Mouse (Mus musculus) cerebellum, adult 2 months (tissue): ENCODE data around the gene Rab20. TPM values are rescaled to one million over a fixed set of nuclear protein-coding genes. Genes with fewer than 3 reads are reported as not detected.
A peak's percentile ranks its signal among the peaks of the same experiment; 100 is the strongest.

Experiments used
- DNase-seq, 2 experiments: peaks; one replicate each; pipeline ENCODE4 v3.0.0; 2021
- H3K27ac ChIP-seq: fragments of 200-500 bp; 2 replicates; pipeline ENCODE4 v1.5.1; 2012; ENCODE audit warnings: low read length, control low read depth, inconsistent platforms; ENCODE audit not compliant: insufficient read depth
- H3K27me3 ChIP-seq: fragments of 200-500 bp; 2 replicates; pipeline ENCODE4 v1.6.1; 2012; ENCODE audit warnings: inconsistent platforms, mild to moderate bottlenecking, low read length, moderate library complexity; ENCODE audit not compliant: control insufficient read depth, insufficient read depth
- H3K4me1 ChIP-seq: fragments of 200-500 bp; 2 replicates; pipeline ENCODE4 v1.6.1; 2011; ENCODE audit warnings: low read length; ENCODE audit not compliant: control insufficient read depth, insufficient read depth
- H3K4me3 ChIP-seq: fragments of 200-500 bp; replicated peaks from 2 replicates; pipeline ENCODE3; 2011; ENCODE audit warnings: mild to moderate bottlenecking, low read depth, low read length, control low read depth; ENCODE audit not compliant: insufficient read depth
- CTCF ChIP-seq: fragments of 200-500 bp; IDR thresholded peaks from 2 replicates; pipeline ENCODE4 v1.5.1; 2011; ENCODE audit warnings: low read depth, mild to moderate bottlenecking, control low read depth, low read length, moderate library complexity, borderline replicate concordance; ENCODE audit not compliant: insufficient read depth
- POLR2A ChIP-seq: fragments of 200-500 bp; IDR thresholded peaks from 2 replicates; pipeline ENCODE4 v1.6.1; 2011; ENCODE audit warnings: low read length, control low read depth, borderline replicate concordance; ENCODE audit not compliant: insufficient read depth
- WGBS: fragments of 180-500 bp; shearing (Covaris S2); methylation state at CpG from one replicate; pipeline ENCODE4 v1.1.7; 2018; 5-methylcytosine and 5-hydroxymethylcytosine counted together
- polyA plus RNA-seq: library from polyadenylated mRNA; depleted of rRNA; stranded (reverse); fragments of >200 nt; gene quantifications from 2 replicates; pipeline ENCODE4 v1.2.3, GENCODE M21; 2012; rRNA removed

Rab20 gene
- 0.62 and 1.1 TPM in 2 replicates for polyA plus RNA-seq

GRCm38 (mm10) chr8:11477811-11478761 is at the start of gene Rab20:
Gene Rab20, minus strand, starts transcription at chr8:11478710.
- WGBS, result under 1% methylated on average over 69 of the region's 69 CpGs
- Histone ChIP-seq H3K4me3 (peak within 1 kb of the TSS; percentile 30), H3K27ac (no peak within 1 kb of the TSS), H3K4me1 (no peaks in the 10 kb centered on the region), H3K27me3 (peaks cover 2% of the 10 kb centered on the region; the same call in 1 of the 2 replicates)
- TF ChIP-seq CTCF (no peak), POLR2A (no peak)
- peak in 1 of 2 experiments; percentile 19 for DNase-seq

GRCm38 (mm10) chr8:11523331-11523730 is 44.8 kb upstream of the Rab20 start:
- H3K27me3 ChIP-seq, result no peaks in the 10 kb centered on the region
- WGBS, result 76% methylated on average over 3 of the region's 3 CpGs

GRCm38 (mm10) chr8:11518676-11519075 is 40.2 kb upstream of the Rab20 start:
- WGBS, result 79% methylated on average over 11 of the region's 11 CpGs
- no peak for DNase-seq
- no peak for TF ChIP-seq POLR2A
- no peak for TF ChIP-seq CTCF
- Histone ChIP-seq H3K27me3 (no peaks in the 10 kb centered on the region), H3K4me1 (no peaks in the 10 kb centered on the region), H3K4me3 (no peak overlapping the region), H3K27ac (no peak overlapping the region)

More at GRCm38 (mm10) chr8:11523331-11523730, 44.8 kb upstream of the Rab20 start:
- no peak overlapping the region for H3K27ac ChIP-seq
- no peak for DNase-seq
- TF ChIP-seq CTCF, result no peak
- no peak for TF ChIP-seq POLR2A
- H3K4me1 ChIP-seq, result no peaks in the 10 kb centered on the region
- H3K4me3 ChIP-seq, result no peak overlapping the region

- no peak overlapping the region for H3K4me3 ChIP-seq
- DNase-seq, result no peak
- no peak overlapping the region for H3K27ac ChIP-seq
- TF ChIP-seq POLR2A, result no peak
- TF ChIP-seq CTCF, result no peak
- no peaks in the 10 kb centered on the region for H3K4me1 ChIP-seq
- WGBS, result 44% methylated on average over 6 of the region's 6 CpGs
- no peaks in the 10 kb centered on the region for H3K27me3 ChIP-seq
Observed at GRCm38 (mm10) chr8:11518056-11518396, 39.5 kb upstream of the Rab20 start.

GRCm38 (mm10) chr8:11517366-11518055 is 39.0 kb upstream of the Rab20 start:
- no peak for TF ChIP-seq CTCF
- TF ChIP-seq POLR2A, result no peak
- Histone ChIP-seq H3K27me3 (no peaks in the 10 kb centered on the region), H3K4me1 (no peaks in the 10 kb centered on the region), H3K27ac (no peak overlapping the region), H3K4me3 (no peak overlapping the region)
- DNase-seq, result no peak
- 90% methylated on average over 16 of the region's 16 CpGs for WGBS

GRCm38 (mm10) chr8:11516292-11516691 is 37.8 kb upstream of the Rab20 start:
- WGBS, result 83% methylated on average over 9 of the region's 9 CpGs
- DNase-seq, result no peak
- TF ChIP-seq CTCF (no peak), POLR2A (no peak)

GRCm38 (mm10) chr8:11513247-11513646 is 34.7 kb upstream of the Rab20 start:
- 87% methylated on average over 5 of the region's 5 CpGs for WGBS
- H3K27me3 ChIP-seq, result no peaks in the 10 kb centered on the region
- no peak overlapping the region for H3K27ac ChIP-seq
- H3K4me1 ChIP-seq, result no peaks in the 10 kb centered on the region
- DNase-seq, result no peak
- no peak overlapping the region for H3K4me3 ChIP-seq
- no peak for TF ChIP-seq CTCF
- TF ChIP-seq POLR2A, result no peak

More at GRCm38 (mm10) chr8:11516292-11516691, 37.8 kb upstream of the Rab20 start:
- H3K27me3 ChIP-seq, result no peaks in the 10 kb centered on the region
- no peak overlapping the region for H3K27ac ChIP-seq
- no peaks in the 10 kb centered on the region for H3K4me1 ChIP-seq
- no peak overlapping the region for H3K4me3 ChIP-seq

- Histone ChIP-seq H3K4me3 (no peak overlapping the region), H3K27me3 (no peaks in the 10 kb centered on the region), H3K27ac (no peak overlapping the region), H3K4me1 (no peaks in the 10 kb centered on the region)
- no peak for DNase-seq
- WGBS, result 90% methylated on average over 9 of the region's 9 CpGs
- TF ChIP-seq CTCF, result no peak
- no peak for TF ChIP-seq POLR2A
Observed at GRCm38 (mm10) chr8:11512711-11513110, 34.2 kb upstream of the Rab20 start.
